Mouse (Mus musculus): ENCODE measurements around the gene Lyrm7.

Gene Lyrm7

DNA sequence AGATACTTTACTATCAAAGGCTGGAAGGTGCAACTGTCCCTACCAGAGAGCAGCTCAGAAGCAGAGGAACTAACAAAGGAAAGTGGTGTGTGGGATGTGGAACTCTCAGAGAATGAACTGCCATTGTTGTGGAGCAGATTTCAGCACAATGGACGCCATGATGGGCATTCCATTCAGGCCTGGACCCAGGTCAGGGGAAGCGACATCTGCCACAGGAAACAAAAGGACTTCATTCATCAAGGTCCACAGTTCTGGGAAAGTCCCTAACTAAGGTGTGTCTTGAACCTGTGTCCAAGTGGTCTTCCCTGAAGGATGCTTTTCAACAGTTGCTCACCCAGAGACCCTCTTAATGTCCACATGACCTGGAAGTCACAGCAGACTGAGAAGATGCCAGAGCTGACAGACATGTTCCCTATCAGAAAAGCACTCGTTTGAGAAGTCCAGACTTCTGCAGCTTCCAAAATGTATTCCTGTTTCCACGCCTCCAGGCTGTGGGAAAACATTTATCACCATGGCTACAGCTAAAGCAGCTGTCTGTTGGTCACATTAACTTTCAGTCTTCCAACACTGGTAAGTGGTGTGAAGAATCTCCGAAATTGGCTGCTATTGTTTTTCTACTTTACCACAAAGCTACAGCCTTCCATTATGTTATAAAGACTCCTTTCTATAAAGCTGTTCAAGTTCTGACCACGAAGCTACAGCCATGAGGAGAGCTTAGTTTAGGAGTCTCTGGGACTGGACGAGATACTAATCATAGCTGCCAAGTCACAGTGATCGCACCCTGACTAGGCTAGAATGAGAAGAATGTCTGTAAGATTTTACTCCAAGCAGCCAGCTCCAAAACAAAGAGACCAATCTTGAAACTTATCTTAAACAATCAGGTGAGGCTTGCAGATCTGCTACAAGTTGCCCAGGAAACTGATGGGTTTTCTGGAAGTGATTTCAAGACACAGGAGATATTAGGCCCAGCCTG is 15.0 kb downstream of the Lyrm7 start:
- no peak for DNase-seq (ENCODE audit: low read depth, low spot score)

DNA sequence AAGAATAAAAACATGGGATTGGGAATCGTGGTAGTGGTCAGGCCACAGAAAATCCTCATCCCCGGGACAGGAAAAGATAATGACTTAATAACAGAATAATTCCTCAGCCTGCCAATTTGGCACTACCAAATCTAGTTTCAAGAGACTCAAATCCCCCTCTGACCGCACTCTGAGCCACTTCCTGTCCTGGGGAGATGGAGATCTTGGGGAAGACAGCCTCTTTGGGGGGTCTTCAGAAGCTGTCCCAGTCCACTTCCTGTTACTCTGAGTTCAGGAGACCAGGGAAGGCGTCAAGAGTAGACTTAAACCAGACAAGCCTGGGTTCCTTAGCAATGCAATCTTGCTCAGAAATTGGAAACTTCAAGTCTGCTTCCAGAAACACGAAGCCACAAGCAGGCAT is 15.8 kb downstream of the Lyrm7 start:
- DNase-seq (ENCODE audit: low read depth, low spot score): no peak

DNA sequence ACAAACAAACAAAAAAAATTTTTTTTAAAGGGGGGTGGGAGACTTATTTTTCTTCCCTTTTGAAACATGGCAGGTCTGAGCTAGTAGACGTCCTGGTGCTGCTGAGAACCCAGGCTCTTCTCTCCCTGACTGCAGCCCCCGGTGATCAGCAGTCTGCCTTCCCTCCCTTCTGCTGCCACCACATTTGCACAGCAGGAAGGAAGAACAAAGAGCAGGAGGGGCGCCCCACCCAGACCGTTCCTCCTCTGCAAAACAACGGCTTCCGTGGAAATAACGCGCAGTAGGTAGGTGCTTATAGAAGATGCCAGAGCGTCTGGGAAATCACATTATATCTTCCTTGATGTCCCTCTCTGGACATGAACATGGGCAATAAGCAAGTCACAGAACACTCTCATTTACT is 16.3 kb downstream of the Lyrm7 start:
- DNase-seq (ENCODE audit: low read depth, low spot score): no peak

DNA sequence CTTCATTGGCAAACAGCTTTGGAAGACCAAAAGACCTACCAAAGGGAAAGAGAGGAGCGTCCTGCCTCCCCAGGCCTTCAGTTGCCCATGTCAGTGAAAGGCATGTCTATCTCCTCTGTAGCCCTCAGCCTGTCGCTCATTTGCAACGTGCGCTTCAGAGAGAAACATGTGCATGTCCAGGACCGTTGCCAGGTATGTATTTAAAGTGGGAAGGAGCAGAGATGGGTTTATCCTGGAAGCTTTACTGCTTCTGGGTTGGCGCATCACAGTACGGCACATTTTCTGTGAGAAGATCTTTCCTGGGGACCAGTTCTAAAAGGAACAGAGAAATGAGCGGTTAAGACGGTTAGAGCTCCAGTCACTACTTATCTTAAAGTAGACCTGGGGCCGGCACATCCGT is 19.8 kb downstream of the Lyrm7 start:
- DNase-seq (ENCODE audit: low read depth, low spot score): no peak

DNA sequence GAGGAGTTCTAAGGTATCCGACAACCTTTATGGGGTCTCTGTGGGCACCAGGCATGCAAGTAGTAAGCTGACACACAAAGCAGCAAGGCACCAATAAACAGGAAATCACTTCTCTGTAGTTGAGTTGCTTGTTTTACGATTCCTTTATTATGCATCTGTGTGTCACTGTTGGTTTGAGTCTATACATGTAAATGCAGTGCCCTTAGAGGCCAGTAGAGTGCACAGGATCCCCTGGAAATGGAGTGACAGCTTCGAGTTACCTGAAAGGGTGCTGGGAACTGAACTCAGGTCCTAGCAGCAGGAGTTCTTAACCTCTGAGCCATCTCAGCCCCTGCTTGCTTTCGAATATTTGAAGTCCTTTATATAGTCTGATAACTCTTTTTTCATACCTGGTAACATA is 21.0 kb downstream of the Lyrm7 start:
- no peak for DNase-seq (ENCODE audit: low read depth, low spot score)

DNA sequence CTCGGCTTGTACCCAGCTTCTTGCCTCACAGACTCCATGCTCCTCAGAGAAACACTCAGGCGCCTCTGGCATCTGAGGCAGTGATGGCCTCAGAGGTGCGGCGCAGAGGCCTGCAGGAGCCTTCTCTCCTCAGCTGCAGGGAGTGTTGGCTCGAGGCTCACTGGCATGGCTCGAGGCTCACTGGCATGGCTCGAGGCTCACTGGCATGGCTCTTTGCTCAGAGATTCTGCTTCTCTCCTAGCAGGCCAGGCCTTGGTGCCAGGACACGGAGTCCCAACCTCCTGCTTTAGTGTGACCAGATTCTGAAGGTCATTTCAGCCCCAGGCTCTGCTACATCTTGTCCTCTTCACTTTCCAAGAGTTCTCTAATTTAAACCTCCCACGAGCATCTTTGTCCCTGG is 24.6 kb downstream of the Lyrm7 start:
- no peak for DNase-seq (ENCODE audit: low read depth, low spot score)

DNA sequence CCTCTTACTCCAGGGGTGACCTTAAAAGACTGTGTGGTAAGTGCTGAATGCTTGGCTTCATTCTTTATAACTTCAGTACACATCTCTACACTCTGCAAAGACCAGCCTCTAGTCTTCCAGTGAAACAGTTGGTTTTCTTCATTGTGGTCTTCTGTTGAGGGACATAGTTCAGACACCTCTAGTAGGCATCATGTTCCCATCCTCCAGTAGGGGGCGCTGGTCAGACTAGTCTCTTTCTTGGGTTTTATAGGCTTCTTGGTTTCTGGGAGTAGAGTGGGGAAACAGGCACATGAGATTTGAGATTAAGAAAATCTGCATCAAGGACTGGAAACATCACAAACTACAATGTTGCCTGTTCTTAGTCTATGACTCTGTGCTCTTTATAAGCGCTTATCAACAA is 26.1 kb downstream of the Lyrm7 start:
- no peak for DNase-seq (ENCODE audit: low read depth, low spot score)

DNA sequence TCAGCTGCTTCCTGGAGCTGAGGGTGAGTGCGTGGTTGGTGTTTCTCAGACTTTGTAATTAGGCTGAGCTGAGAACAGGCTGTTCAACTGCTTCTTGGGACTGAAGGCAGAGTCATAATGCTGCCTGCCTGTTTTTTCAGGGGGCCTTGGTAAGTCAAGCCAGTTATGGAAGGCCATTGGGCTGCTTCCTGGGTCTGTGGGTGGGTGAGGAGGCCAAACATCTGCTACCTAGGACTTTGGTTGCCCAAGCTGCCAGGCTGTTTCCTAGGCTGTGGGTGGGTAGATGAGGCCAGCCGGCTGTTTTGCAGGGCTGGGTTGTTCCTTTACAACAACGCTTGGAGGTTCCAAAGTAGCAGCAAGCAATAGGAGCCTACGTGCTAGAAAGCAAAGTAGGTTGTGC is 26.9 kb downstream of the Lyrm7 start:
- DNase-seq (ENCODE audit: low read depth, low spot score): no peak

DNA sequence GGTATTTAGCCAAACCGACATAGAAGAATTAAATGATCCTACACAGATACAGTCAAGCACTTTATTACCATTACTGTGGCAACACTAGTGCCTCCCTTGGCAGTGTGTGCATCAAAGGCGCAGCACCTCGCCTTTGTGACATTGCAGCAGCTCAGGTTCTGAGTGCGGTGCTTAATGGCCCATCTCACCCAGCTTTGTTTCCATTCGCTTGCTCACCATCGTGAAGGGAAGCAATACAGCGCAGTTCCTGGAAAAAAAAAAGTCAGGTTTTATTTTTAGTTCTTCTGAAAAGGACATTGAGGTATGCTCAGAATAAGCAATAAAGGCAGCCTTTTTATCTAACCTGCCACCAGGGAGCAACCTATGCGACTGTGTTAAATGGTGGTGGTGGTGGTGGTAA is 33.9 kb downstream of the Lyrm7 start:
- no peak for DNase-seq (ENCODE audit: low read depth, low spot score)

DNA sequence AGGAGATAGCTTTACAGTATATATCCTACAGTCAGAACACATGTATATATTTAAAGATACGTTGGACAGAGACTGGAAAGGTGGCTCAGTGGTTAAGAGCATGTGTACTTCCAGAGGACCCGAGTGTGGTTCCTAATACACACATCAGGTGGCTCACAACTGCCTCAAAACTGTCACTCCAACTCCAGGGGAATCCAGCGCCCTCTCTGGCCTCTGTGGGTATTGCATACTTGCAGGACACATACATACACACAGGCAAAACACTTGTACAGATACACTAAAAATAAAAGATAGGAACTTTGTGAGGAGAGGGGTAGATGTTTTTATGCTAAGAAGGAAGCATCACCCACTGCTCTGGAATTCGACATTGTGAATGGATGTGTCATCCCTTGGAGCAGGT is 34.9 kb downstream of the Lyrm7 start:
- no peak for DNase-seq (ENCODE audit: low read depth, low spot score)

DNA sequence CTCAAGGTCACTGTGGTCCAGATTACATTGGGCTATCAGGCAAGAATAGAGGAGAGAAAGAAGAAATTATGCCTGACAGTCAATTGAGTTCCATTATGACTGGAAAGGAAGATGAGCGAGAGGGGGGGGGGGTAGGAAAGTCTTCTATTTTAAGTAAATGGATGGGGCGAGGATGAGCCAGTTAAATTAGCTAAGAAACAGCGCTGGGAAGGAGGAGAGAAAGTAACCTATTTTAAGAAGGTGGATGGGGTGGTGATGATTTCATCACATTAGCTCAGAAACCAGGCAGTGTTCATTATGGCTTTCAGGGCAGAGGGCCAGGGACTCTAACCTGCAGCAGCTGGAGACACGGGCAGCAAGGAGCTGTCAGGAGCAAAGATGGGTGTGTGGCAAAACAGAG is 37.2 kb downstream of the Lyrm7 start:
- no peak for DNase-seq (ENCODE audit: low read depth, low spot score)

DNA sequence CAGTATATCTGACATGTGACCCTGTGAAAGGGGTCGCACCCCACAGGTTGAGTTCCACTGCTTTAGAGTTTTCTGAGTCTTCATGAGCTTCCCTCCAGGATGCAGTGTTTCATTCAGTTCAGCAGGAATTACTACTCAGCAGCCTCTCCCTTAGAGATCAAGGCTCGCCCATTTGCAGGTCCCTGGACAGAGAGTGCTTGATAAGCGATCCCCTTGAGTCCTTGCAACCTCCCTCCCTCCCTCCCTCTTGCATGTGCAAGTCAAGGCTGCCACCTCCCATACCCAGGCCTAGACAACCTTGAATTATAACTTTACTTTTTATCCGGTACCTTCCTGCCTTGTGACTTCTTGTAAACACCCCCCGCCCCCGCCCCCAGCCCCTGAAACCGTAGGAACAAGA is 41.2 kb downstream of the Lyrm7 start:
- no peak for DNase-seq (ENCODE audit: low read depth, low spot score)

DNA sequence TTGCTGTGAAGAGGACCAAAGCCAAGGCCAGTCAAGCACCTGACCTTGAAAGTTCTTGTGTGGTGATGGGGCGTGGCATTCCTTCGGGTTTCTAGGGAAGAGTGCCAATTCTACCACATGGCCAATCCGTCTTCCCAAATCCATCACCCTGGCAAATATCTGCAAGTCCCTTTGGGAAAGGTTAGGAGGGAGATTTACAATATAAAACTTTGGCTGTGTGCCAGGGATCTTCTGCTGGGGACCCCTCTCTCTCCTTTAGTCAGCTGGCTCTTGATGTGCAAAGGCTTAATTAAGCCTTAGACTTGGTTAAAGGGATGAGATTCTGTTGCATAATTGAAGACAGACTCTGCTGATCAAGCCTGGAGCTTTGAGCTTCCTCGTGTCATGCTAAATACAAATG is 43.3 kb downstream of the Lyrm7 start:
- no peak for DNase-seq (ENCODE audit: low read depth, low spot score)

DNA sequence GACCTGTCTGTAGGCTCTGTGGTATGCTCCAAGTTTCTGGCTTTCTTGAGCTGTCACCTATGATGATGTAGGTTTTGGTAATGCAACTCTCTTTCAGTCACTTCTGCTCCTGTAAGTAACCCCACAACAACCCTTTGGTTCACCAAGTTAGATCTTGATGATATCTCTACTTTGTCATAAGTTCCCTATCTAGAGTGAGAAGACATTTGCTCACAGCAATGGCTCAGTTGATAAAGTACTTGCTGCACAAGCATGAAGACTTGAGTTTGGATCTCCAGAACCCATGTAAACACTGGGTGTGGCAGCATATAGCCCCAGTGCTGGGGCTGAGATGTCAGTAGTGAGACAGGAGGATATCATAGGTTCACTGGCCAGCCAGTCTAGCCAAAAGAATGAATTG is 45.1 kb downstream of the Lyrm7 start:
- no peak for DNase-seq (ENCODE audit: low read depth, low spot score)

DNA sequence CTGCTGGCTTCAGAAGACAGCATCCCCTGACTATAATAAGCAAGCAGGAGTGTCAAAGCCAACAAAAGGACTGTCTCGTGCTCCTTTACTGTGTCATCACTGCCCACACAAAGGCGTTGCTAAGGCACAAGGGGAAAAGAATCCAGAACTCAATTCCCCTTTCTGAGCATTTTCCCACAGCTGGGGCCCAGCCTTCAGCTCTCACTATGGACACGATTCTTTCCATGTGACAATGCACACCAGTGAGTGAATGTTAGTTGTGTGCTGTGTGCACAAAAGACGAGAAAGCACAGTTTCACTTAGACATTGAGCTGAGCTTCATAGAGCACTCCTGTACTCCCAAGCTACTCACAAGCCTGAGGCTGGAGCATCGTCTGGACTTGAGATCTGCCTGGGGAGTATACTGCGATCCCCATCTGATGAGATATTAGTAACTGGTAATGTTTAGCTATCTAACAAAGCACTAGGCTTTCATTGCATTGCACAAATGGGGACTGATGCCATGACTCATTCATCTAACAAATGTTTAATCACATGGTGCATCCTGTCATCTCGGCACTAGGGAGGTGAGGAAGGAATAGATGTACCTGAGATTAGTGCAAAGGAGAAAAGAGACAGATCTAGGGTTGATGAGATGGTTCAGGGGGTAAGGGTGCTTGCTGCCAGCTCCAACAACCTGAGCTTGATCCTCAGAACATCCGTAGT is 47.8 kb downstream of the Lyrm7 start:
- no peak for DNase-seq (ENCODE audit: low read depth, low spot score)

DNA sequence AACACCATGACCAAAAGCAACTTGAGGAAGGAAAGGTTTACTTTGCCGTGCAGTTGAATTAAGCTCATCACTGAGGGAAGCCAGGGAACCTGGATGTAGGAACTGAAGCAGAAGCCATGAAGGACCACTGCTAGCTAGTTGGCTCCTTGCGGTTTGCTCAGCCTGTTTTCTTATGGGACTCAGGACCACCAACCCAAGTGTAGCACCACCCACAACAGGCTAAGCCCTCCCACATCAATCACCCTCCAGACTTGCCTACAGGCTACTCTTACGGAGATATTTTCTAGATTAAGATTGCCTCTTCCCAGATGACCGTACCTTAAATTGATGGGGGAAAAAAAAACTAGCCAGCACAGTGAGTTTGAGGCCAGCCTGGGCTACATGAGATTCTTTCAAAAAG is 48.4 kb downstream of the Lyrm7 start:
- no peak for DNase-seq (ENCODE audit: low read depth, low spot score)

DNA sequence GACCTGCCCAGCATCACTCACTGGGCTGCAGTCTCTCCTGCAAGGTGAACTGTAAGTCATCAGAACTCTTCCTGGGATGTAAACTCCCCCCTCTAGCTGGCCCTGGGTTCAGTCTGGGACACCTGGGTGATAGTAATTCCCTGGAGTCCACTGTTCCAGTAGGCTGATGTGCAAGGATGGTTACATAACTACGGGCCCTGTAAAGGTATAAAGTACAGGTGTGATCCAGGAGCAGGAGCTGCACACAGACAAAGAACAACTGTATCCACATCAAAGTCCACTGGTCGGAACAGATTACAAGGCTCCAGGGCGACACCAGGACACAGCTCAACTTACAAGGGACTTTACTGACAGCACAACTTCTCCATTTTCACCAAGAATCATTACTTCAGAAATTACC is 49.7 kb downstream of the Lyrm7 start:
- no peak for DNase-seq (ENCODE audit: low read depth, low spot score)

DNA sequence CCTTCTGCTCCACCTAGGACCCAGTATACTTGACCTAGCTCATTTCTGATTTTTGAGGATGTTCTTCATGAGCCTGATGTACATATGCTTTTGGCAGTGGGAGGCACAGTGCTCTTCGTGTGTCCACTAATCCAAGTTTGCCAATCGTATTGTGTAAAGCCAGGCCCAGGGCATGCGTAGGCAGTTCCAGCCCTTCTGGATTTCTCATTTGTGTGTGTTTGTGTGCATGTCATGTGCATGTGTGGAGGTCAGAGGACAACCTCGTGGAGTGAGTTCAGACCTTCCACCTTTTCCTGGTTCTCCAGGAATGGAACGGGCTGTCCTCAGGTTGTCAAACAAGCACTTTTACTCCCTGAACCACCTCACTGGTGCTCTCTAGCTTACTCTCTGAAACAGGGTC is 51.1 kb downstream of the Lyrm7 start:
- no peak for DNase-seq (ENCODE audit: low read depth, low spot score)

DNA sequence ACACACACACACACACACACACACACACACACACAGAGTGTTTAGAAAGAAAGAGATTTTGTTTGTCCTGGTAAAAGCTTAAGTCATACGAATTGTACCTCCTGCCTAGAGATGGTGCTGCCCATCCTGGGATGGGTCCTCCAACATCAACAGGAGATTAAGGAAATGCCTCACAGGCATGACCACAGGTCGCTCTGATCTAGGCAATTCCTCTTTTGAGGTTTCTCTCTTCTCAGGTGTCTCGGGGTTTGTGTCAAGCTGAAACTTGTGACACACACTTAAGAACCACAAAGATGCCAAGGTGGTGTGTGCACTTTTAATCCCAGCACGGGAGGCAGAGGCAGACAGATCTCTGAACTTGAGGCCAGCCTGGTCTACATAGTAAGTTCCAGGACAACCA is 52.5 kb downstream of the Lyrm7 start:
- DNase-seq (ENCODE audit: low read depth, low spot score): no peak

DNA sequence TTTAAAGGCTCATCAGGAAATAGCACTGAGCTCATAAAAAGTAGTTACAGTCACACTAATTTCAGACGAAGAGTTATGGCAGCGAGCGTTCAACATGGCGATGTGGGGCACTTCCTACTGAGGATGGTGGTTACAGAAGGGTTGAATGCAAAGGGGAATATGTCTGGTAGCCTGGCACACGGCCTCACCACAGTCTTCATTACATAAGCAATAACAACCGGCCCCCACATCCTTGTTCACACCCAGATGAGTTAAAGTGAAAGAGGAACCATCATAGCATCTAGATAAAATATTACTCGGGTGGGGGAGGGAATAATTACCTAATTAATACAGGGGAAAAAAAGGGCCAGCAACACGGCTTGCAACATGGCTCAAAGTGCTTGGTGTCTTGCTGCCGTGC is 53.0 kb downstream of the Lyrm7 start:
- no peak for DNase-seq (ENCODE audit: low read depth, low spot score)

DNA sequence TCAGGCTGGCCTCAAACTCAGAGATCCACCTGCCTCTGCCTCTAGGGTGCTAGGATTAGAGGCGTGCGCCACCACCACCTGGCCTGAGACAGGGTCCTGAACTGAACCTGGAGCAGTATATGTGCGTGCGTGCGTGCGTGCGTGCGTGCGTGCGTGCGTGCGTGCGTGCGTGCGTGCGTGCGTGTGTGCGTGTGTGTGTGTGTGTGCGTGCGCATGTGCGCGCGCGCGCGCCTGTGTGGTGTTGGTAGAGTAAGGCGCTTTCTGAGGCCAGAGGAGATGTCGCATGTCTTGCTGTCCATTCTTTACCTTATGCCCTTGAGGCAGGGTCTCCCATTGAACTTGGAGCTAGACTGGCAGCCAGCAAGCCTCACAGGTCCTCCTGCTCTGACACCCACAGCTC is 53.8 kb downstream of the Lyrm7 start:
- no peak for DNase-seq (ENCODE audit: low read depth, low spot score)

DNA sequence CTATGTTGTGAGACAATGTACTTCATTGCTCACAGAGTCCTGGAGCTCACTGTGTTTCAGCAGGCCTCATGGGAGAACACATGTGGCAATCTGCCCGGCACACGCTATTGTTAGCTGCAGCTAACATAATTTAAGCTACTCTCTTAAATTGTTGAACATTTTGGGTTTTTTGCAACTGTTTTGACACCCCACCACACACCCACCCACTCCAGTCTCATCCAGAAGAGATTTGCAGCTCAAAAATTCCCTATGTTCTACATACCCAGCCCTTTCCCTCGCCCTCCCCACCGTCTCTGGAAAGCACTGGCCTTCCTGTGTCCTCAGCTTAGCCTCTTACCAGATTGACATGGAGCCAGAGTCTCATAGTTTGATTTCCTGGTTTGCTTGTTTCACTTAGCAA is 55.5 kb downstream of the Lyrm7 start:
- DNase-seq (ENCODE audit: low read depth, low spot score): no peak

DNA sequence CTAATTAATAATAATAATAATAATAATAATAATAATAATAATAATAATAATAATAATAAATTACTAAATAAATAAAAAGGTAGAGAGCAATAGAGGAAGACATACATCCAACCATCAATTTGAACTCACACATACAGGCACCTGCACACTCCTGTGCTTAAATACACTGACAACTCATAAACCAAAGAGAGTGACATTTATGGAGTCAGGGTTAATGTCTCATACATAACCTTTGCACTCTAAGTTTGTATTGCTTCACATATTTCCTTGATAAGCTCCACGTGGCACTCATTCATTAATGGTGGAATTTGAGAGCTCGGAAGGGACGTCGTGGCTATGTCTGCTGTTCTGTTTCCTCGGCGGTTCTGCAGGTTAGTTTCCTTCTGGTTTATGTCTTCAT is 58.1 kb downstream of the Lyrm7 start:
- DNase-seq (ENCODE audit: low read depth, low spot score): no peak
